Mouse (Mus musculus): ENCODE measurements at regions not wholly inside any gene's neighbourhood (a gene's known extent, or its start where the extent isn't known, plus 50 kb on each side); places are given as distances from the start of the nearest gene placed in this dataset.

GRCm38 (mm10) chr3:149115901-149116300 is 125.5 kb upstream of the Adgrl2 start:
- no peak for DNase-seq (ENCODE audit: low read depth, low spot score)

GRCm38 (mm10) chr3:149112878-149113277 is 122.5 kb upstream of the Adgrl2 start:
- no peak for DNase-seq (ENCODE audit: low read depth, low spot score)

GRCm38 (mm10) chr3:149111529-149112439 is 121.4 kb upstream of the Adgrl2 start:
- no peak for DNase-seq (ENCODE audit: low read depth, low spot score)

- no peak for DNase-seq (ENCODE audit: low read depth, low spot score)
These were observed 120.5 kb upstream of the Adgrl2 start for GRCm38 (mm10) chr3:149110831-149111230.

- no peak for DNase-seq (ENCODE audit: low read depth, low spot score)
These were observed 115.5 kb upstream of the Adgrl2 start for GRCm38 (mm10) chr3:149105709-149106450.

GRCm38 (mm10) chr3:149105181-149105580 is 114.8 kb upstream of the Adgrl2 start:
- no peak for DNase-seq (ENCODE audit: low read depth, low spot score)

- DNase-seq (ENCODE audit: low read depth, low spot score) = no peak
These were observed 113.7 kb upstream of the Adgrl2 start for GRCm38 (mm10) chr3:149104080-149104479.

- DNase-seq (ENCODE audit: low read depth, low spot score) = no peak
These were observed 113.1 kb upstream of the Adgrl2 start for GRCm38 (mm10) chr3:149103469-149103868.

- DNase-seq (ENCODE audit: low read depth, low spot score) = no peak
These were observed 112.5 kb upstream of the Adgrl2 start for GRCm38 (mm10) chr3:149102846-149103245.

GRCm38 (mm10) chr3:149101785-149102184 is 111.4 kb upstream of the Adgrl2 start:
- no peak for DNase-seq (ENCODE audit: low read depth, low spot score)

GRCm38 (mm10) chr3:149098764-149099163 is 108.4 kb upstream of the Adgrl2 start:
- DNase-seq (ENCODE audit: low read depth, low spot score) = peak; percentile 45

GRCm38 (mm10) chr3:149097026-149097425 is 106.7 kb upstream of the Adgrl2 start:
- no peak for DNase-seq (ENCODE audit: low read depth, low spot score)

GRCm38 (mm10) chr3:149092649-149093048 is 102.3 kb upstream of the Adgrl2 start:
- DNase-seq (ENCODE audit: low read depth, low spot score) = no peak

- no peak for DNase-seq (ENCODE audit: low read depth, low spot score)
These were observed 99.7 kb upstream of the Adgrl2 start for GRCm38 (mm10) chr3:149090103-149090502.

GRCm38 (mm10) chr3:149088621-149089128 is 98.3 kb upstream of the Adgrl2 start:
- no peak for DNase-seq (ENCODE audit: low read depth, low spot score)

- DNase-seq (ENCODE audit: low read depth, low spot score) = no peak
These were observed 97.1 kb upstream of the Adgrl2 start for GRCm38 (mm10) chr3:149087488-149087887.

- peak; percentile 31 for DNase-seq (ENCODE audit: low read depth, low spot score)
These were observed 96.3 kb upstream of the Adgrl2 start for GRCm38 (mm10) chr3:149086704-149087103.

- peak; percentile 24 for DNase-seq (ENCODE audit: low read depth, low spot score)
These were observed 95.7 kb upstream of the Adgrl2 start for GRCm38 (mm10) chr3:149086086-149086485.

- no peak for DNase-seq (ENCODE audit: low read depth, low spot score)
These were observed 94.7 kb upstream of the Adgrl2 start for GRCm38 (mm10) chr3:149084861-149085598.

GRCm38 (mm10) chr3:149083391-149083790 is 93.0 kb upstream of the Adgrl2 start:
- no peak for DNase-seq (ENCODE audit: low read depth, low spot score)

GRCm38 (mm10) chr3:149078881-149079280 is 88.5 kb upstream of the Adgrl2 start:
- DNase-seq (ENCODE audit: low read depth, low spot score) = no peak

All from A20 (cell line).